Mouse (Mus musculus) cerebellum, postnatal 14 days (tissue): ENCODE data around the gene Gdap2.

Source experiments
- DNase-seq, 2 experiments: peaks; one replicate each; pipeline ENCODE4 v3.0.0; 2021; ENCODE audit warnings: mixed read lengths in 2 of 2

Gene Gdap2

DNA sequence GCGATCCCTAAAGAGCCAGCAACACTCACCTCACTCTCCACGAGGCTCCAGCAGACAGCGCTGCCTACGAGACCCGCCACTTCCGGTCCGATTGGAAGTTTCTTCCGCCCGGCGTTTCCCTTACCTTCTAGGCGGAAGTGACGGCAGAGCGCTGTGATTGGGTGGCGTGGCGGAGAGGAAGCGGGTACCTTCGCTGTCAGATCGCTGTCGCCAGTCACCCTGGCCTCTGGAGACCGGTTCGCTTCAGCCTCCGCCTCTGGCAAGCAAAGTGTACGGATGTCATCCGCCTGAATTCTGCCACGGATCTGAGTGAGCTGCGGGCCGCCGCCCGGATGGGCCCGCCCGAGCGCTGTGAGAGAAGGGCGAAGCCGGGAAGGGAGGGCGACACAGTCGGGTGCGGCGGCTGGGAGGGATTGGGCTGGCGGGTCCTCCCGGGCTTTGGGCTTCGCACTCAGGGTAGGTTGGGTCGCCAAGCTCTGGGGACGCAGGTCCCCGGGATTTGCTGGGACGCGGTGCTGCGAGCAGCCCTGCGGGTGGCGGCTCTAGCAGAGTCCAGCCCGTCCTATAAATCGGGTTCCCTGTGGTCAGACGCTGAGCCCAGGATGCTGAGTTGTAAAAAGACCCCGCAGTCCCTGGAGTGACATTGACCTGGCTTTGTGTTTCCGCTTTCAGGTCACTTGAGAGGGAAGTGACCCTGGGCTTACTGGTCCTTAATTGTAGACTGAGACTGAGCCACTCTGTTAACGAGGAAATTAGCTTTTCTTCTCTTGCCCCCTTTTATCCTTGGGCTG, at the start of gene Gdap2, which contains the start of gene Wdr3:
Gene Gdap2 (plus strand): TSS at position 67 of the 791 bp plus-strand sequence.
Gene Wdr3 (minus strand): TSS at position 93 of the 791 bp plus-strand sequence.
- DNase-seq = peak; percentile 94 to 95

DNA sequence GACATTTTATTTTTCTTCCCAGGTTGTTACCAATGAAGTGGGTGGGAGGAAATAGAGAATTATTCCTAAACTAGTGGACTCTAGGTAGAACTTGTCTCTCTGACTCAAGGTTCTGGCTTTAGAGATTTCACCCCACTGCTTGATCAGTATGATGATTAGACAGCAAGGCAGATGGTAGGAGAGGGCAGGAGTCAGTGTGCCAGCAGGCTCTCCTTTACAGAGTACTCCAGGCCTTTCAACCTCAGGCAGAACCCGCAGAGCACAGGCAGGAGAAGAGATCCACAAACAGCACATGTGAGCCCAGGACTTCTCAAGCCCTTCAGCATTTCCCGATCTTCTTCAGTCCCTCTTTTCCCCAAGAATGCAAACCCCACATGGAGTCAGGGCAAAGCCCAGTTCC, 43.5 kb upstream of the Gdap2 start:
- no peak for DNase-seq

DNA sequence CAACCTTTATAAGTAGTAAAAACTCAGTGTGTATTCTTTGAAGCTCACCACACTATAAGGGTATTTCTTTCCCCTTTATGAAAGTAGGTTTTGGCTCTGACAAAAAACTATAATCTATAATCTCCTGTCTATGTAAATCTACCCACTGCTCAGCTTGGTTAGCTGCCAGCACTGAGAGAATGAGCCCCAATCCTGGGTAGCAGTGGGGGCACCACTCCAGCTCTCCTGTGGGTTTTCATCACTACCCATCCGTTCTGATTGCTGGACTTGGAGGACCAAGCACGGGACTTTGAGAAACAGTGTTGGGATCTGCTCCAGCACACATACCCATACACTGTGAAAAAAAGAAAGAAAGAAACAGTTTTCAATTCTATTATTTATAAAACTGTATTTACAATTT, 40.2 kb upstream of the Gdap2 start:
- peak; percentile 55 to 78 for DNase-seq

DNA sequence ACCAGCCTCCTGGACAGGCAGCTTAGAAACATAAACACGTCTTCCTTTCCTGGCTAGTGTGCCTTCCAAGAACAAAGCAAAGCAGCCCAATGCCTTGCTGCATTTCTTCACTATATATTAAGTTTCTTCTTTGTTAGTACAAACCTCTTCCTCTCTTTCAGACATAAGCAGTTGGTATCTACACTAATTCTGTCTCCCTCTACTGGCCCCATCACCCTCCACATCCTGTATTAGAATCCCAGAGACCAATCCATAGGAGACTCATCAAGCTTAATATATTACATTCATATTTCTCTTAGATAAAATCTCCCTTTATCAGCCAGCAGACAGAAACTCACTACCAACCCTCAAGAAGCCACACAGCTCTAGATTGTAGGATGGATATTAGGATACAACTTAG, 39.7 kb upstream of the Gdap2 start:
- DNase-seq = peak in 1 of 2 experiments; percentile 40

DNA sequence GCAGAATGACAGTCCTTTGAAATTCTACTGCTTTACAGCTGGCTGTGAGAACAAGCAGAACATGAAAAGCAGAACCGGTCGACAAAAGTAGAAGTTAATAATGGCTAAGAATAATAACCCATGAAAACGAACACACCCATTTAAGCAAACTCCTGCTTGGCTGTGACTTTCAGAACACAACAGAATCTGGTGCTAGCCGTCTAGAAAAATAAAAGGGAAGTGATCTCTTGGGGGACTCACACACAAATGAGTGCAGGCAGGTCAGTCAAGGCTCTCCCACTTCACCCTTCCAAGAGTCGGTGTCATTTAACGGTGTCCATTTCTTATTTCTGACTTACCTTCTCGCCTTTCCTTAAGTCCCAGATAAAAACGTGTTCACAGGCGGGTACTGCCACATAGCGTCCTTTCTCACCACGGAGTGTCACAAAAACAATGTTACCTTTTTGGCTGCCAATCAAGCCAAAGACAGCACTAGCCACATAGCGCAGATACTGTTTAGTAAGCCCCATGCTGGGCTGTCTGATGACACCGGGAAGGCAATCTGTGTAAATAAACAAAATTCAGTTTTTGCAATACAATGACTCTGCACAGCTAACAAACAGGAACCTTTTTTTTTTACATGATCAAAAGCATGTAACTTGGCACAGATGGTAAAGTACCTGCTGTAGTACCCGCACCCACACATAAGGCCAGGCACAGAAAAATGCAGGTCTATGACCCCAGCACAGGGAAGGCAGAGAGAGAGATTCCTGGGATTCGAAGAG, 1.3 kb upstream of the Gdap2 start:
- DNase-seq = no peak

DNA sequence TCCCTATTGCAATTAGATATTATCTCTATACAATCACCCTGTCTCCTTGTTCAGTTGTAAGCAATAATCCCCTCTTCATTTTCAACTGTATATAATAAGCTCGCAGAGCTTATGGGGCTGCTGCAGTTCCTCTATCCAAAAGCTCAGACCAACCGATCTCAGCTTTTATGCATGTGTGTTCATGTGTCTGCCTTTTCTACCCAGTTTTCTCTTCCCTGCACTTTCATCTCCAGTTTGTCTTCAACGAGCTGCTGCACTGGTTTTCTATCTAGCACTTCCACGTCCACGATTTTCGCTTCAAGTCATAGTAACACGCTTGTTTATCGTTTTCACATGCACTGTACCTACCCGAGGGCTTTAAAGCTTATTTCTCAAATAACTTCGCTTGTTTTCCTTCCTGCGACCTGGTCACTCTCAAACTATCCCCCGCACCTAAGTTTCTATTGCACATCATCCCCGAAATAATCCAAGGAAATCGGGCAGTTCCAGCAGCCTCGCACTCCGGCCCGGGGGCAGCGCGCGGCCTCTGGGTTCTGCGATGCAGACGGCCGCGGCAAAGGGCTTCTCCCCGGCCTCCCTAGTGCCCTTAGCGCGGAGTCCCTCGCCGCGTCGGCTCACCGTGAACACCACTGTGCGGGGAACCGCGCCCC, 391 bp upstream of the Gdap2 start:
- no peak for DNase-seq

DNA sequence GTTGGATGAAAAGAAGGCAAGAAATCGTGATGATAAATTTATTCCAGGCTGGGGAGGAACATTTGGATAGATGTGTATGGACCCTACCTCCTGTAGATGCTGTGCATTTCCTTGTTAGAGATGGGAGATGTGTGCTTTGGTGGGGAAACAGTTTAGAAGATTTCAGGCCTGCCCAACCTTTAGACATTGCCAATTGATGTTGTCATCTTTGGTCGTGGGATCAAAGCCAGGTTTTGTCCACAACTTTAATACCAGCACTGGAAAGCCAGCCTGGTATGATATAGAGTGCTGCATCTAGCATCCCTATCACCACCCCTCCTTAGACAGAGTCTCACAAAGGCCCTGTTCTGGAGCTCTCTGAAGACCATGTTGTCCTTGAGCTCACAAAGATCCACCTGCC, 1.4 kb downstream of the Gdap2 start:
- peak; percentile 7 to 19 for DNase-seq

DNA sequence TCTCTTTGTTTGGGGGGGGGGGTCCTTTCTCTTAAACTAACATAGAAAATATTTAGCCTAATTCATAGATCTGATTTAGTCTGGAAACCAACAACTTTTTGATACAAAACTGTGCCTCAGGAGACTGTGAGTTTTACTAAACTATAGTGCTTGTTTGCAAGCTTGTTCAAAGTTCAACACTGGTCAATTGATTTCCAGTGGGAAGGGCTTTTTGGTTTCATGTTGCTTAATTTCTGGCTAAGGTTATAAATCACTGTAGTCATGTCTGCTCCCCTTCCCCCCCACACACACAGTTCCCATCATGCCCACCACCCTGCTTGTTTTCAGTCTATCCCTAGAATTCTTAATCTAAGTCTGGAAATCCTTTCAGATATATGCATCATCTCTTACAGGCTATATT, 2.8 kb downstream of the Gdap2 start:
- DNase-seq = no peak

DNA sequence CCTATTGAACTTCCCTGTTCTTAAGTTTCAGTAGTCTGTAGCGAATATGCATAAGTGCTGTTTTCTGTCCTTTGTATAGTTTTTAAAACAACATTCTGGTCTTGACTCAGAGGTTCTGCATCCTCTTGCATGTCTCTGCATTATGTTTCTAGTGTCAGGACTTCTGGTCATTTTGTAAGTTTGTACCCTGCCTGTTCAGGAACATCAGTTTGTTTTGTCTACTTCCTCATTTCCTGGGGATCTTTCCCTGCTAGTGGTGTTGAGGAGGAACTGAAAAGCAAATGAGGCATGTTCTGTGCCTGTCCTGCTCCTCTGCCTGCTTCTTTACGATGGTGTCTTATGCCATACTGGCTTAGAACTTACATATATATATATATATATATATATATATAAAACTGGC, 13.8 kb downstream of the Gdap2 start:
- DNase-seq = no peak

DNA sequence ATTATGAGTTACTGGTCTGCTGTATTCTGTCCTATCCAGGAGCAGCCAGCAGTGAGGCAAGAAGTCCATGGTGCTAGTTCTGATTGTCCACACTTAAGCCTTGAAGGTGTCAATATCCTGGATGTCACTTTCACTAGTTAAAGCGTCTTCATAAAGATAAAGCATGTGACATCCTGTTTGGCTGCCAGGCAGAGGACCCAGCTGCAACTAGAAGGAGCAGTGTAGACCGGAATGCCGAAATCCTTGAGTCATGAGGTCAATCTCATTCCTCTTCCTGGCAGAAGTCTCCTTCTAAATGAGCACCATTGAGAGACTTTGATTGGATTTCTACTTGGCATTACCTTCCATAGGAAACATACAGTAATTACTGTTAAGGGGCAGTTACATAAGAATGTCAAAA, 18.3 kb downstream of the Gdap2 start:
- DNase-seq = no peak

DNA sequence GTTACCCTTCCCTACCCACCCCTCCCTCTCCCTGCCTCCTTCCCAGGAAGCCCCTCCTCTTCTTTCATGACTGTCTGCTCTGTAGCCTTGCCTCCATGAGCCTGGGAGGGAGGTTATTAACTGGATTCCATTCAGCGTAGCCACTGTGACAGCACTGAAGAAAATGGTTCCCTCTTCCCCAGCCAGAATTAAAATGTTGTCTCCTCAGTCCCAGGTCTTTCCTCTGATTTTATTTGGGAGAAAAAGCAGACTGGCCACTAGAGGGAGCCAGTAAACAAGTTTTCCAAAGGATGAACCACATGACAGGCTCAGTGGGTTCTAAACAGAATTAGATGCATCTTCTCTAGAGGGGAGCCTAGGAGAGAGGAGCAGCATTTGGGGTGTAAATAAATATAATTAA, 27.3 kb downstream of the Gdap2 start:
- DNase-seq = peak; percentile 82 to 87

DNA sequence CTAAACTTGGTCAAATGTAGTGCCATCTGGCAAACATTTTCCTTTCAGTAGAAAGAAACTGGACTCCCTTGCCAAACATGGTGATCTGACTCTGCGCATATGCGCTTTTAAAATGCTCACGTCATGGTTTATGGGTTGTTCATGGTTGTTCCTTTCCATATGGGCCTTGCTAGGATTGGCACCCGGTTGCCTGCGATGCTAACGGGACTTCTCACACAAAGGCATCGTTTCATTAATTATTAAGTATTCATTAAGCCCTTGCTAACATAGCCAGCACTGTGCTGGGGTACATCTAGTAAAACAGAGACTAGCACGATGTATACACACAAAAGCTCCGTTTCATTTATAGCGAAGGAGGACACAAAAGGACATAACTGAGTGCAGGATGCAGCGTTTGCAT, 27.7 kb downstream of the Gdap2 start:
- DNase-seq = no peak

DNA sequence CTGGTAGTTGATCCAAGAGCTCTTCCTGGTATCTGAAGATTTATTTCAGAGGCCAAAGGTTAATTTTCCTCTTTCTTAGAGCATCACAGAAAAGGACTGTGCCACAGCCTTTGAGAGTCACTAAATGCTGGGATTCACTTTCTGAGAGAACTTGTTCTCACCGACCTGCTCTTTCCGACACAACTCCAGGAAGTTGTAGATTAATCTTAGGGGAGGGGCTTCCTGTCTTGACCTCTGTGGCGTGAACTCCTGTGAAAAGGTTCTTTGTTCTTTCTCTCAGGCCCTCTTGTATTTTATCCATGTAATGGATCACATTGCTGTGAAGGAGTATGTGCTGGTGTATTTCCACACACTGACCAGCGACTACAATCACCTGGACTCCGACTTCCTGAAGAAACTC, 32.0 kb downstream of the Gdap2 start:
- DNase-seq = no peak

DNA sequence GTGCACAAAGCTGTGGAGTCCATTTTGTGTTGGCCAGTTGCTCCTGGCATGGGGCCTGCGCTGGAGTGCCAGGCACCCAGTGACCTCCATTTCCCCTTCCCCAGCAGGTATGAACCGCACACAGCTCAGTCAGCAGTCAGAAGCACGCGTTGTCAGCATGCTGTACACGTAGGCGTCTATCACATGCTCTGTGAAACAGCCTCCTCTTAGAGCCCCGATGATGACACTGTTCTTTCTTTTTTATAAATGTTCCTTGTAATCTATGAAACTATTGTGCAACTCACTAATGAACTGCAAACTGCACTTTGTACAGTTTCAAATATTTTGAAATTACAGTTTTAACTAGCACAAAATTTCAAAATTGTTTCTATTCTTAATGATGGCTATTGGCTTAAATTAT, 39.4 kb downstream of the Gdap2 start:
- no peak for DNase-seq

DNA sequence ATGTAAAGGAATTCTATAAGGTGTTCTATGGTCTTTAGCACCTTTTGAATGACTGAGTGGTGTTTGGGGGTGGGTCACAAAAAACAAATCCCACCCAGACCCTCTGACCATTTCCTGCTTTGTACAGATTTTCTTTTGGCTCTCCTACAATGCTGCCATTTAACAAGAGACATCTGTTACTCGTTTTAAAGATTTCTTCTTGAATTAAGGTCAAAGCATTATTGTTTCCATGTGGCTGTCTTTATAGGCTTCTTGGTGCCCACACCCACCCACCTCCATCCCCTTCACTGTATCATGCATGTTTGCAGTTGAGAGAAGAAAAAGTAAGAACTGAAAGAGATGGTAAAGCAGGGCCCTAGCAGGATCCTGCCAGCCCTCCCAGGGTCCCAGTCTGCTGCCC, 44.8 kb downstream of the Gdap2 start:
- no peak for DNase-seq

DNA sequence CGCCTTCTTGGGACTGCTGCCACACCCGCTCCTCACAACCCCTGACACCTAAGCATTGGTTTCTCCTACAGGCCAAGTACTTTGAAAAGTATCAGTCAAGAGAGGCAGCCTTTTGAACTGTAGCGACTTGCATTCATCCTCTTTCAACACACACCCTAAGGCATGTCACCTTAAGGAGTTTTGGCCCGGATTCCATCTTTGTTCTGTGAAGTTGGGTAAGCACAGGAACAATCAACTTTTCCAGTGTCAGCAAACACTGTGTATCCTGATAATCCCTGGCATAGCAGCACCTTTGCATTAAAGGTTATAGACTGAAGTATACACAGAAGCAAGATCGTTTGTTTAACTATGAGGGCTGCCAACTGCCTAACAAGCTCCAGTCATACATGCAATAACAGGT, 53.3 kb downstream of the Gdap2 start:
- no peak for DNase-seq

DNA sequence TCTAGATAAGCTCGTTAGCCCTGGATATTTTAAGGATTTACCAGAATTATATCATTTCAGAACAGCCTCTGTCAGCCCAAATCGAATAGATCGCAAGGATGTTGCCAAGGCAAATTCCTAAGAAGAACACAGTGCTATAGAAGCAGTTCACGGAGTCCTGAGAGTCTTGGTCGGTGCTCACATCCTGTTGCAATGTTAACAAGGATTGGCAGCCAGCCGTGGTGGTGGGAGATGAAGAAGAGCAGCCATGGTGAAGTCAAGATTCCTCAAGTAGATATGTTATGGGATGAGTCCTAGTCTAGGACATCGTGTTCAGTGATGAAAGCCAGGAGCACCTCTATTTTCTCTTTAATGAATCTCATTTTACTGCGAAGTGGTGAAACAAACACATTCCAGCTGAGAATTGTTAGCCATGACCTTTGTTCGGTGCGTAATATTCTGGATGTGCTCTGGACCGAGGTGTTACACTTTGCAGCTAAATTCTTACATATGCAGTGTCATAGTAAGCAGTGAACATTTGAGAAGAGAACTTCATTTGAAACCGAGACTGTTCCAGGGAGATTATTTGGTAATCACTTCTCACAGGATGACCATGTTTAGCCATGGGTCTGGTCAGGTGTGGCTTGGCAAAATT, 63.3 kb downstream of the Gdap2 start:
- DNase-seq = no peak

DNA sequence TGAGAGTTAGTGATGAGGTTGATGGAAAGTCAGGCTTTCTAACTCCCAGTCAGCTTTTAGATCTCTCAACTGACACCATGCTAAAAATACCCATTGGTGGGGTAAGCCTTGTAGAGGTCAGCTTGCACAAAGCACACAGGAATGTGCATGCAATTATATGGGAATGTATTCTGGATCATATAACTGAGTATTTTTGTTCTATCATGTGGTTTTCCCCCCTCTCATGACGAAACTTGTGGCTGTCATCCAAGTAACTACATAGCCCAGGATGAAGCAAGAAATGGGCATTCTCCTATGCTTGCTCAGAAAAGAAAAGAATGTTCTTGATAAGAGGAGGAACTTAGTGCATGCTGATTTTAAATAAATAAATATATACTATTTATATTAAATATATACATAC, 65.3 kb downstream of the Gdap2 start:
- no peak for DNase-seq

DNA sequence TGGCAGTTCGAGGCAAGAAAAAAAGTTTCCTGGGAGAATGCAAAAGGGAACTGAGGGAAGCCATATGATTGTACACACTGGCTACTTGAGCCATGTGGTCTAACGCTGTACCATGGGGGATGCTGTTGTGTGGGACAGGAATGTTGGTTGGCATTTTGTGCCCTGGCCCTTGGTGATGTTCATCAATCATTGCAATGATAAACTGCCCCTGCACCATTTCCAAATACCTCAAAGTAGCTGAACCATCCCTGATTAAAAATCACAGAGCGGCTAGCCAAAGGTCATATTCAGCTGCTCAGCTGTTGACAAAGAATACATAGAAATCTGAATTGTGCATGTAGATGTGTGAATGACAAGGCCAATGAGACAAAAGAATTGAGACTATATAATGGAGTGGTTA, 66.8 kb downstream of the Gdap2 start:
- no peak for DNase-seq

DNA sequence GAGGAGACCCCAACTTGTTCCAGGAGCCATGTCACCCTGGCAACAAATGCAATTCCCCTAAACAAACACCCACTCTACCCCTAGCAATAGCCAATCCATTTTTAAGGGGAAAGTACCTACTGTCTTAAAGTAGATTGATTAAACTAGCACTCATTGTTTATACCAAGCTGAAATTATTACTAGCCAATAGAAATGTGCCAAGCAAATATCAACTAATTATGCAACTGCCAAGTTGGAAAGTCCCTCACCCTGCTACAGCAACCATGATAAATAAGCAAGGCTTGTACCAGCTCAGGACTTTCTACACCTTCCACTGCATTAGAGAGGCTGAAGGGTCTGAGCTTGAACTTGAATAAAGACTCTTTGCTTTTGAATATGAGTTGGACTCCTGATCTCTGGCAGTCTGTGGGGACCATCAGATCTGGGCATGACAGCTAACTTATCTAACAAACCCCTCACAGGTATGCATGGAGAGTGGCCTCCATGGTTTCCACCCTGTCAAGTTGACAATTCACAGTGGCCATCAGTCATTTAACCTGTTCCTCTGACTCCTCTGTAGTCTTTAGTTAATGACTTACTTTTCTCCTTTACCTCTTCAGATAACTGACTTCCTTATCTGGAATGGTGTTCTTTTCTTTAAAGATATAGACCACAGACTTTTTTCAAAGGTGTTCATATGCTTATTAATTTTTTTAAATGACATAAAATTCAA, 74.7 kb downstream of the Gdap2 start:
- no peak for DNase-seq

DNA sequence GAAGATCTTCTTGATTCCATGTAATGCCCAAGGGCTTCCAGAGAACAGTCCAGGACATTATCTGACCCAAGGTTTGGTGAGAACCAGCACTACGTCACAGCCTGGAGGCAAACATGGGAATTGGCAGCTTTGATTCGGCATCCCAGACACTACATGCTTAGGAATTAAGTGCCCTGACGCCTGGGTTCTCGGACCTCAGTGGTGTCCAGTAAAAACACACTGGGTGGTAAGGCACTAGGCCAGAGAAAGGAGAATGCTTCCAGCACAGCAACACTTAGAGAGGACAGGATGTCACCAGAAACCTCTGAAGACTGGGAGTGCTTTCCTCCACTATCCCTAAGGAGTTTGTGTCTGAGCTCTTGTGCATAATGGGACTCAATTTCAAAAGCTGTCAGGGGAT, 80.0 kb downstream of the Gdap2 start:
- no peak for DNase-seq

DNA sequence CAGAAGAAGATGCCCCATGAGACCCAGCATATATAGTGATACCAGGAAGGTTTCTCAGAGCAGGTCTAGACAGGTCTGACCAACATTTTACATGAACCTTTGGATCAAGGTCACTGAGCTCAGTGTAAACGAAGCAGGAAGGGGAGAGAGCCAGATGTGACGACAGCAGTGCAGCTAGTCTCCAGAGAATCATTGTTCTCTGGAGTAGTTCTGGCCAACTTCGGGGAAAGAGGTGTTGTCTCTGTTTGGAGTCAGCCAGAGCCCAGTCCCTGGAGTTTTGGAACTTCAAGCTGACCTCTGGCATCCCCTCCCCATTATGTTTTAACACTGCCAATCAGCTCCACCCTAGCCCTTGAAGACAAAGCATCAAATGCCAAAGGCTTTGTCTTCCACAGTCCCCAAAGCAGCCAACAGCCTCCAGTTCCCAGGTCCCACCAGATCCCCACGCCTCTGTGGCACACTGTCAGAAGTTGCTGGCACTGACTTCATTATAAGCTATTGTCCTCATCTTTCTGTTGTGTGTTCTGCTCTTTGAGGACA, 84.2 kb downstream of the Gdap2 start:
- no peak for DNase-seq
